Mouse (Mus musculus) c-Kit-positive CD71-positive TER-119-positive erythroid progenitor cells, embryonic 14.5 days (primary cell): ENCODE measurements around the gene Iqgap2.
A peak's percentile ranks its signal among the peaks of the same experiment; 100 is the strongest.

Experiments used
- DNase-seq: peaks from one replicate; pipeline ENCODE4 v3.0.0-alpha.2; 2013; ENCODE audit warnings: low spot score

The Iqgap2 gene

GRCm38 (mm10) chr13:95617671-95618171 is 274.0 kb downstream of the Iqgap2 start:
- DNase-seq = peak; percentile 27

- DNase-seq = peak; percentile 45
Observed at GRCm38 (mm10) chr13:95617082-95617670, 274.5 kb downstream of the Iqgap2 start.

- peak; percentile 35 for DNase-seq
Observed at GRCm38 (mm10) chr13:95616512-95616911, 275.2 kb downstream of the Iqgap2 start.

GRCm38 (mm10) chr13:95614757-95615156 is 277.0 kb downstream of the Iqgap2 start:
- no peak for DNase-seq

- DNase-seq = no peak
Observed at GRCm38 (mm10) chr13:95612243-95612642, 279.5 kb downstream of the Iqgap2 start.

- DNase-seq = no peak
Observed at GRCm38 (mm10) chr13:95611752-95612151, 280.0 kb downstream of the Iqgap2 start.

GRCm38 (mm10) chr13:95610786-95611562 is 280.7 kb downstream of the Iqgap2 start:
- peak; percentile 42 for DNase-seq

- DNase-seq = no peak
Observed at GRCm38 (mm10) chr13:95609088-95609420, 282.7 kb downstream of the Iqgap2 start.

- no peak for DNase-seq
Observed at GRCm38 (mm10) chr13:95608416-95609087, 283.2 kb downstream of the Iqgap2 start.

GRCm38 (mm10) chr13:95607019-95607418 is 284.7 kb downstream of the Iqgap2 start:
- DNase-seq = no peak

- no peak for DNase-seq
Observed at GRCm38 (mm10) chr13:95604288-95604687, 287.4 kb downstream of the Iqgap2 start.

GRCm38 (mm10) chr13:95599833-95600359 is 291.8 kb downstream of the Iqgap2 start:
- DNase-seq = no peak

GRCm38 (mm10) chr13:95598232-95598920 is 293.3 kb downstream of the Iqgap2 start:
- no peak for DNase-seq

- no peak for DNase-seq
Observed at GRCm38 (mm10) chr13:95597578-95597977, 294.1 kb downstream of the Iqgap2 start.

- no peak for DNase-seq
Observed at GRCm38 (mm10) chr13:95596689-95597088, 295.0 kb downstream of the Iqgap2 start.

- DNase-seq = no peak
Observed at GRCm38 (mm10) chr13:95595921-95596320, 295.8 kb downstream of the Iqgap2 start.

GRCm38 (mm10) chr13:95595411-95595810 is 296.3 kb downstream of the Iqgap2 start:
- no peak for DNase-seq

- DNase-seq = no peak
Observed at GRCm38 (mm10) chr13:95592860-95593259, 298.9 kb downstream of the Iqgap2 start.

GRCm38 (mm10) chr13:95591606-95592005 is 300.1 kb downstream of the Iqgap2 start:
- no peak for DNase-seq

- DNase-seq = no peak
Observed at GRCm38 (mm10) chr13:95587628-95588027, 304.1 kb downstream of the Iqgap2 start.

- no peak for DNase-seq
Observed at GRCm38 (mm10) chr13:95584898-95585297, 306.8 kb downstream of the Iqgap2 start.
